Mouse (Mus musculus): Measurements from ENCODE around the gene Vps11. TPM values are rescaled to one million over a fixed set of nuclear protein-coding genes. Genes with fewer than 3 reads are reported as not detected.
"Not testable (repeated sequence)": the region's sequence is repeated elsewhere in the genome, so short reads cannot be mapped to it uniquely, and the experiment has no call there.

The Vps11 gene
- polyA plus RNA-seq (2016; fragmentation: Nextera tagmentation; extraction: Ambion mirVana) = 29.3 and 32.2 TPM in 2 replicates

DNA sequence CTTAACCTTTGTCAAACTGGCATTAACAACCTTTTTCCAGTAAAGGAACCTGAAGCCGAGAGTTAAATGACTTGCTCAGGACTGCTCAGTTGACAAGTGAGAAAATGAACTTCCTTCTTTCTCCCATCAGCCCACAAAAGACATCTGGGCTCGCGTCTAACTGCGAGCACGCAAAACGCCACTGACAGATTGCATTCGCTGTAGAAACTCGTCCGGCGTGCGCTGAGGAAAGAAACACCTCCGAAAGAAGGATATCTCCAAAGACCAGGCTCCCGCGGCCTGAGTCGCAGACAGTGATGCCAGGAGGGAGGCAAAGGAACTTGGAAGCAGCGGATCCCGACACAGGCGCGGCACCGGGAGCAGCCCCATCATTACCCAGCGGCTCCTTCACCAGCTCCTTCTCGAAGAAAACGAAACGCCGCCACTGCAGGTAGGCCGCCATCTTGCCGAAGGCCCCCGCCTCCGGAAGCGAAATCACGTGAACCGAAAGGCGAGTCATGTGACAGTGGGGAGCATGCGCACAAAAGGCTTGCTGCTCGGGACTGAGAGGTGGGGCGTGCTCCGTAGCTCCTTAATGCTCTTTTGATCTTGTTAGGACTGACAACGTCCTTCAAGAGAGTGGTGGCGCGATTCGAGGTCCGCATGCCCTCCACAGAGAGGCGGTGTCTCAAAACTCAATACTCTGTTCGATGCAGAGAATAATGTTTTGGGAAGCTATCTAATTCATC lies at the start of gene Vps11:
Gene Vps11, minus strand, starts transcription at position 481 of the 728 bp plus-strand sequence.
- H3K4me3 ChIP-seq = peak within 1 kb of the TSS; percentile 92
- H3K9me3 ChIP-seq (replicated peaks) = no peaks in the 10 kb centered on the region
- peak within 1 kb of the TSS; percentile 86 for H3K27ac ChIP-seq
- peaks cover 33% of the 10 kb centered on the region for H3K36me3 ChIP-seq
- H3K4me1 ChIP-seq = peaks cover 7% of the 10 kb centered on the region
- no peaks in the 10 kb centered on the region for H3K27me3 ChIP-seq (ENCODE audit: low read depth, poor library complexity, severe bottlenecking)
- DNase-seq (ENCODE audit: low spot score) = peak; percentile 99
- WGBS = under 1% methylated on average over 44 of the region's 44 CpGs

DNA sequence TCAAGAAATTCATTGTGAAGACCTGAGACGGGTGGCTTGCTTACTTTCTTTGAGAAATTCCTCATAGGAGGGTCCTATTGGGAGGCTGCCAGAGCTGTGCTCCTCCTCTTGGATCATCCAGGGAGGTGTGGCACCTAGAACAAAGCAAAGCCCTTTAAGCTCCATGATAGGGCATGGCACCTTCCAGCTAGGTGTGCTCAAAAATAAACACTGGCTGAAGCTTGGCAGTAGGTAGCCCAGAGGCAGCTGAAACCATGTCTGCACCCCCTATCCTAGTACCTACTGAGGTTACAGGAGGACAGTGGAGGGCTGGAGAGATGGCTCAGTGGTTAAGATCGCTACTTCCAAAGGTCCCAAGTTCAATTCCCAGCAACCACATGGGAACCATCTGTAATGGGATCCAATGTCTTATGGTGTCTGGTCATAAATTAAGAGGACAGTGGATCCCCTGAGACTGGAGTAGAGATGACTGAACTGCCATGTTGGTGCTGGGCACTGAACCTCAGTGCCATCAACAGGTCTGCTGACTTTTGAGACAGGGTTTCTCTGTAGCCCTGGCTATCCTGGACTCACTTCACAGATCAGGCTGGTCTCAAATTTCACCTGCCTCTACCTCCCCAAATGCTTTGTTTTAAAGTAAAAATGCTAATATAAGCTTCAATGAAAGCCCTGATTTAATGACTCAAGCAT lies 49.3 kb upstream of the Vps11 start:
- Histone ChIP-seq H3K36me3 (peaks cover 73% of the 10 kb centered on the region), H3K9me3 (replicated peaks) (no peaks in the 10 kb centered on the region), H3K27ac (no peak overlapping the region), H3K4me1 (peaks cover 10% of the 10 kb centered on the region), H3K27me3 (ENCODE audit: low read depth, poor library complexity, severe bottlenecking) (no peaks in the 10 kb centered on the region), H3K4me3 (no peak overlapping the region)
- 85% methylated on average over 2 of the region's 2 CpGs for WGBS
- no peak for DNase-seq (ENCODE audit: low spot score)

- peaks cover 74% of the 10 kb centered on the region for H3K36me3 ChIP-seq
- not testable (repeated sequence) for H3K9me3 ChIP-seq (replicated peaks); H3K27me3 ChIP-seq (ENCODE audit: low read depth, poor library complexity, severe bottlenecking); DNase-seq (ENCODE audit: low spot score); H3K4me1 ChIP-seq
- H3K4me3 ChIP-seq = peak overlapping the region; percentile 93
- H3K27ac ChIP-seq = 0 out of 2 replicates have a peak overlapping the region, but pooled peaks have one; percentile 94
- WGBS = 80% methylated on average over 9 of the region's 9 CpGs
These were observed 47.2 kb upstream of the Vps11 start for GRCm38 (mm10) chr9:44408693-44409092.

DNA sequence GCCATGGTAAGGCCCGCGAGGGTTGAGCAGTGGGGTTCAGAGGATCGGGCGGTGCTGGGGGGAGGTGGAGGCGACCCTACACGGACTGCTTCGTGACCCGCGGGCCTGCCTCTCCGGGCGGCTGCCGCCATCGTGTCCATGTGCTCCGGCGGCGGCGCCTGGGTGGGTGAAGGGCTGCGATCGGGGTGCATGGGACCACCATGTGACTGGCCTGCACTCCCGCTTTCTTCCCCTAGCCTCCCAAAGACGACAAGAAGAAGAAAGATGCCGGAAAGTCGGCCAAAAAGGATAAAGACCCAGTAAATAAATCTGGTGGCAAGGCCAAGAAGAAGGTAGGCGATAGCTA lies 46.3 kb upstream of the Vps11 start:
- Histone ChIP-seq H3K4me1 (peaks cover 10% of the 10 kb centered on the region), H3K27me3 (ENCODE audit: low read depth, poor library complexity, severe bottlenecking) (no peaks in the 10 kb centered on the region), H3K9me3 (replicated peaks) (no peaks in the 10 kb centered on the region), H3K36me3 (peaks cover 74% of the 10 kb centered on the region), H3K4me3 (peak overlapping the region; percentile 93), H3K27ac (peak overlapping the region; percentile 94)
- no peak for DNase-seq (ENCODE audit: low spot score)
- under 1% methylated on average over 24 of the region's 24 CpGs for WGBS

- H3K36me3 ChIP-seq = peaks cover 74% of the 10 kb centered on the region
These were observed 45.7 kb upstream of the Vps11 start, which contains the start of the genes Rps25 and Trappc4 for GRCm38 (mm10) chr9:44406906-44407751. TSS of gene Rps25 (plus strand) at chr9:44407139. TSS of gene Trappc4 (minus strand) at chr9:44407600.

GRCm38 (mm10) chr9:44405011-44405410 lies 43.5 kb upstream of the Vps11 start:
- WGBS = 80% methylated on average over 3 of the region's 3 CpGs
- DNase-seq (ENCODE audit: low spot score) = no peak
- H3K27me3 ChIP-seq (ENCODE audit: low read depth, poor library complexity, severe bottlenecking) = no peaks in the 10 kb centered on the region
- peaks cover 74% of the 10 kb centered on the region for H3K36me3 ChIP-seq
- peaks cover 10% of the 10 kb centered on the region for H3K4me1 ChIP-seq
- no peaks in the 10 kb centered on the region for H3K9me3 ChIP-seq (replicated peaks)
- H3K4me3 ChIP-seq = no peak overlapping the region
- no peak overlapping the region for H3K27ac ChIP-seq

More at GRCm38 (mm10) chr9:44406906-44407751, 45.7 kb upstream of the Vps11 start, which contains the start of the genes Rps25 and Trappc4:
- H3K27me3 ChIP-seq (ENCODE audit: low read depth, poor library complexity, severe bottlenecking) = no peaks in the 10 kb centered on the region
- H3K4me3 ChIP-seq = peak within 1 kb of the TSS; percentile 93
- WGBS = under 1% methylated on average over 51 of the region's 51 CpGs
- no peaks in the 10 kb centered on the region for H3K9me3 ChIP-seq (replicated peaks)
- H3K27ac ChIP-seq = peak within 1 kb of the TSS; percentile 94
- DNase-seq (ENCODE audit: low spot score) = peak; percentile 94
- H3K4me1 ChIP-seq = peaks cover 10% of the 10 kb centered on the region

DNA sequence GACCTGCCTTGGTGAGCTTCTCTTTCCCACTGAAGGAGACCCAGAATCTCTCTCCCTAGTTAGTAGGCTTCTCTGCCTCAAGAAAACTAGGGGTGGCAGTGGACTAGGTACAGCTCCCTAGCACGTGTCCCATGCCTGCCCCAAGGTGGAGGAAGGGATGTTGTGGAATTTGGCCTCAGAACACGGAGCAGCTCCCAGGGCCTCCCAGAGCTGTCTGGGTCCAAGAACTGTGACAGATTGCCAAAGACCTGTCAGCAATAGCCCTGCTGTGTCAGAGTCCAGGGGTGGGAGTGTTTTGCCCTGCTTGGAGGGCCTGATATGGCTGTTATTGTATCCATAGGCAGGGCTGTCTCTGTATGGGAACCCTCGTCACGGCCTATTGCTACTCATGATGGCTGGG lies 39.6 kb upstream of the Vps11 start:
- peaks cover 70% of the 10 kb centered on the region for H3K36me3 ChIP-seq
- WGBS = 93% methylated on average over 4 of the region's 4 CpGs
- no peak for DNase-seq (ENCODE audit: low spot score)
- H3K27ac ChIP-seq = no peak overlapping the region
- H3K9me3 ChIP-seq (replicated peaks) = no peaks in the 10 kb centered on the region
- no peak overlapping the region for H3K4me3 ChIP-seq
- peaks cover 12% of the 10 kb centered on the region; the same call in 1 of the 2 replicates for H3K27me3 ChIP-seq (ENCODE audit: low read depth, poor library complexity, severe bottlenecking)
- peaks cover 22% of the 10 kb centered on the region for H3K4me1 ChIP-seq

DNA sequence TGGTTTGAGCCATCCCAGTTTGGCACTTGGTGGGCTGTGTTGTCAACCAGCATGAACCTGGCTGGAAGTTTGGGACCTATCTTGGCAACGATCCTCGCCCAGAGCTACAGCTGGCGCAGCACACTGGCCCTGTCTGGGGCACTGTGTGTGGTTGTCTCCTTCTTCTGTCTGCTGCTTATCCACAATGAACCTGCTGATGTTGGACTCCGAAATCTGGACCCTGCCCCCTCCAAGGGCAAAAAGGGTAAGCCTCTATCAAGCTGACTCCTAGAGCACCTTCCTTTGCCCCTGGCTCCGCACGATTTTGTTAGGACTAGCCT lies 38.3 kb upstream of the Vps11 start:
- peaks cover 21% of the 10 kb centered on the region for H3K4me1 ChIP-seq
- H3K4me3 ChIP-seq = no peak overlapping the region
- no peak overlapping the region for H3K27ac ChIP-seq
- no peak for DNase-seq (ENCODE audit: low spot score)
- H3K27me3 ChIP-seq (ENCODE audit: low read depth, poor library complexity, severe bottlenecking) = peaks cover 12% of the 10 kb centered on the region; the same call in 1 of the 2 replicates
- WGBS = 92% methylated on average over 6 of the region's 6 CpGs
- H3K36me3 ChIP-seq = peaks cover 61% of the 10 kb centered on the region
- no peaks in the 10 kb centered on the region for H3K9me3 ChIP-seq (replicated peaks)

GRCm38 (mm10) chr9:44399114-44399794 lies 37.8 kb upstream of the Vps11 start:
- H3K27me3 ChIP-seq (ENCODE audit: low read depth, poor library complexity, severe bottlenecking) = peaks cover 12% of the 10 kb centered on the region; the same call in 1 of the 2 replicates
- 86% methylated on average over 13 of the region's 13 CpGs for WGBS
- H3K4me3 ChIP-seq = no peak overlapping the region
- no peak overlapping the region for H3K27ac ChIP-seq
- H3K36me3 ChIP-seq = peaks cover 56% of the 10 kb centered on the region
- H3K9me3 ChIP-seq (replicated peaks) = no peaks in the 10 kb centered on the region
- peaks cover 21% of the 10 kb centered on the region for H3K4me1 ChIP-seq
- no peak for DNase-seq (ENCODE audit: low spot score)

GRCm38 (mm10) chr9:44398551-44398950 lies 37.1 kb upstream of the Vps11 start:
- no peak for DNase-seq (ENCODE audit: low spot score)
- Histone ChIP-seq H3K27ac (no peak overlapping the region), H3K27me3 (ENCODE audit: low read depth, poor library complexity, severe bottlenecking) (peaks cover 12% of the 10 kb centered on the region; the same call in 1 of the 2 replicates), H3K4me1 (peaks cover 21% of the 10 kb centered on the region), H3K4me3 (no peak overlapping the region), H3K9me3 (replicated peaks) (no peaks in the 10 kb centered on the region), H3K36me3 (peaks cover 49% of the 10 kb centered on the region)
- 80% methylated on average over 9 of the region's 9 CpGs for WGBS

GRCm38 (mm10) chr9:44398087-44398486 lies 36.6 kb upstream of the Vps11 start:
- Histone ChIP-seq H3K9me3 (replicated peaks) (no peaks in the 10 kb centered on the region), H3K27ac (no peak overlapping the region), H3K4me1 (peaks cover 21% of the 10 kb centered on the region), H3K36me3 (peaks cover 45% of the 10 kb centered on the region), H3K27me3 (ENCODE audit: low read depth, poor library complexity, severe bottlenecking) (peaks cover 12% of the 10 kb centered on the region; the same call in 1 of the 2 replicates), H3K4me3 (peak overlapping the region; percentile 84)
- DNase-seq (ENCODE audit: low spot score) = no peak
- 21% methylated on average over 4 of the region's 4 CpGs for WGBS
